Mouse (Mus musculus) naive thymus-derived CD4-positive, alpha-beta T cell, adult 2 months (primary cell): Measurements from ENCODE around the gene Casc3.

Experiments used
- DNase-seq: peaks from one replicate; pipeline ENCODE4 v3.0.0-alpha.2; 2011; ENCODE audit warnings: low read depth

Casc3 gene

GRCm38 (mm10) chr11:98836128-98836527 is 31.4 kb downstream of the Casc3 start:
- DNase-seq, result no peak

GRCm38 (mm10) chr11:98836651-98837141 is 32.0 kb downstream of the Casc3 start, which contains the start of gene Rapgefl1:
TSS of gene Rapgefl1 (plus strand) at chr11:98836785.
- peak; percentile 81 for DNase-seq

- DNase-seq, result no peak
These were observed 32.6 kb downstream of the Casc3 start for GRCm38 (mm10) chr11:98837231-98837704.

GRCm38 (mm10) chr11:98837917-98838316 is 33.2 kb downstream of the Casc3 start:
- DNase-seq, result no peak

- no peak for DNase-seq
These were observed 33.8 kb downstream of the Casc3 start for GRCm38 (mm10) chr11:98838512-98838911.

GRCm38 (mm10) chr11:98839402-98839801 is 34.7 kb downstream of the Casc3 start:
- DNase-seq, result no peak

- DNase-seq, result no peak
These were observed 35.2 kb downstream of the Casc3 start for GRCm38 (mm10) chr11:98839897-98840296.

GRCm38 (mm10) chr11:98846016-98846415 is 41.3 kb downstream of the Casc3 start:
- no peak for DNase-seq

- DNase-seq, result no peak
These were observed 42.3 kb downstream of the Casc3 start for GRCm38 (mm10) chr11:98846865-98847604.

- no peak for DNase-seq
These were observed 44.6 kb downstream of the Casc3 start for GRCm38 (mm10) chr11:98849196-98849894.

GRCm38 (mm10) chr11:98850100-98851093 is 45.7 kb downstream of the Casc3 start:
- DNase-seq, result peak; percentile 40

GRCm38 (mm10) chr11:98854116-98854515 is 49.4 kb downstream of the Casc3 start:
- DNase-seq, result no peak

- no peak for DNase-seq
These were observed 50.0 kb downstream of the Casc3 start for GRCm38 (mm10) chr11:98854659-98855058.

- DNase-seq, result peak; percentile 89
These were observed 54.3 kb downstream of the Casc3 start for GRCm38 (mm10) chr11:98858759-98859731.

GRCm38 (mm10) chr11:98863028-98863750 is 58.5 kb downstream of the Casc3 start, which contains the start of gene Wipf2:
TSS of gene Wipf2 (plus strand) at chr11:98863638.
- DNase-seq, result peak; percentile 98

- peak; percentile 68 for DNase-seq
These were observed 59.2 kb downstream of the Casc3 start for GRCm38 (mm10) chr11:98863751-98864429.

- DNase-seq, result no peak
These were observed 62.6 kb downstream of the Casc3 start for GRCm38 (mm10) chr11:98867293-98867692.

- DNase-seq, result no peak
These were observed 65.2 kb downstream of the Casc3 start for GRCm38 (mm10) chr11:98869906-98870305.

- DNase-seq, result no peak
These were observed 66.1 kb downstream of the Casc3 start for GRCm38 (mm10) chr11:98870791-98871190.
